Mouse (Mus musculus) neural tube, embryonic 11.5 days (tissue): ENCODE data around the gene Sytl1. TPM values are rescaled to one million over a fixed set of nuclear protein-coding genes. Genes with fewer than 3 reads are reported as not detected.

Experiments
- ATAC-seq: fragments of 200-750 bp; cut with Nextera tagmentation; 2 replicates; pipeline ENCODE4 v1.8.0; 2017; ENCODE audit warnings: moderate number of reproducible peaks, mild to moderate bottlenecking, moderate TSS enrichment, moderate library complexity; ENCODE audit not compliant: insufficient read depth, low FRiP score, low TSS enrichment
- DNase-seq: peaks from one replicate; pipeline ENCODE4 v3.0.0-alpha.2; 2015; ENCODE audit warnings: low spot score
- H3K27ac ChIP-seq: fragments of 300-500 bp; sonication (generic); 2 replicates; pipeline ENCODE4 v1.5.1; 2014; ENCODE audit warnings: low read depth, mild to moderate bottlenecking, low read length
- H3K27me3 ChIP-seq: fragments of 300-500 bp; sonication (generic); 2 replicates; pipeline ENCODE4 v1.6.1; 2014; ENCODE audit warnings: mild to moderate bottlenecking, low read length, mixed read lengths; ENCODE audit not compliant: control insufficient read depth, insufficient read depth
- H3K36me3 ChIP-seq: fragments of 300-500 bp; sonication (generic); 2 replicates; pipeline ENCODE4 v1.6.1; 2014; ENCODE audit warnings: mild to moderate bottlenecking, low read length, moderate library complexity, mixed read lengths; ENCODE audit not compliant: control insufficient read depth, insufficient read depth
- H3K4me1 ChIP-seq: fragments of 300-500 bp; sonication (generic); 2 replicates; pipeline ENCODE4 v1.6.1; 2014; ENCODE audit warnings: low read length, mixed read lengths; ENCODE audit not compliant: control insufficient read depth, insufficient read depth
- H3K4me2 ChIP-seq: fragments of 300-500 bp; sonication (generic); 2 replicates; pipeline ENCODE4 v1.6.1; 2014; ENCODE audit warnings: low read depth, mild to moderate bottlenecking, moderate library complexity
- H3K4me3 ChIP-seq: fragments of 300-500 bp; sonication (generic); 2 replicates; pipeline ENCODE4 v1.5.1; 2014; ENCODE audit warnings: low read depth, low read length
- H3K9ac ChIP-seq: fragments of 300-500 bp; sonication (generic); 2 replicates; pipeline ENCODE4 v1.6.1; 2014; ENCODE audit warnings: mild to moderate bottlenecking, low read length
- H3K9me3 ChIP-seq: fragments of 300-500 bp; sonication (generic); 2 replicates; pipeline ENCODE4 v1.6.1; 2016; ENCODE audit warnings: low read length; ENCODE audit not compliant: control insufficient read depth
- WGBS: fragments of 180-500 bp; shearing (Covaris S2); extraction: QIAGEN DNeasy Blood & Tissue Kit; methylation state at CpG from one replicate; pipeline ENCODE4 v1.1.7; 2014; 5-methylcytosine and 5-hydroxymethylcytosine counted together
- polyA plus RNA-seq: library from polyadenylated mRNA; unstranded; fragments of >200 nt; fragmentation: Nextera tagmentation; extraction: Ambion mirVana; gene quantifications from 2 replicates; pipeline ENCODE4 v1.2.1, GENCODE M21; 2014

Gene Sytl1
- polyA plus RNA-seq, 1 experiment from 2014 or later, result 1.2 TPM

DNA sequence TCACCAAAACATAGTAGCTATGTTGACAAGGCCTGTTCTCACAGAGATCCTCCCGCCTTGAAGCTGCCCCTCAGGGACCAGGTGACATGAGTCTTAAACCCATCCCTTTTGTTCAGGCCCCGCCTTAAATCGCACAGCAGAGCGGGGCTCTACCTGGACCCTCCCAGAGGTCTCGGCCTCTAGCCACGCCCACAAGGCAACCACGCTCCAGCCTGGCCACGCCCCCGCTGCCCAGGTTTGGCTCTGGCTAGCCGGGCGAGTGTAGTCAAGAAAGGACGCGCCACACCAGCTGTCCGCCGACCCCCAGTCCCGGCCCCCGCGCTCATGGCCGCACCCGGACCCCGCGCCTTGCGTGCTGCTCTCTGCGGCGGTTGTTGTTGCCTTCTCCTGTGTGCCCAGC is 42.3 kb downstream of the Sytl1 start:
- Histone ChIP-seq H3K4me1 (no peaks in the 10 kb centered on the region), H3K27ac (no peak overlapping the region), H3K4me2 (peak overlapping the region; percentile 40), H3K27me3 (peaks cover 11% of the 10 kb centered on the region; the same call in 1 of the 2 replicates), H3K9me3 (no peaks in the 10 kb centered on the region), H3K36me3 (no peaks in the 10 kb centered on the region), H3K4me3 (peak overlapping the region; percentile 21; the same call in 1 of the 2 replicates), H3K9ac (0 out of 2 replicates have a peak overlapping the region, but pooled peaks have one; percentile 5)
- ATAC-seq, result no peak
- no peak for DNase-seq
- 1% methylated on average over 25 of the region's 25 CpGs for WGBS

DNA sequence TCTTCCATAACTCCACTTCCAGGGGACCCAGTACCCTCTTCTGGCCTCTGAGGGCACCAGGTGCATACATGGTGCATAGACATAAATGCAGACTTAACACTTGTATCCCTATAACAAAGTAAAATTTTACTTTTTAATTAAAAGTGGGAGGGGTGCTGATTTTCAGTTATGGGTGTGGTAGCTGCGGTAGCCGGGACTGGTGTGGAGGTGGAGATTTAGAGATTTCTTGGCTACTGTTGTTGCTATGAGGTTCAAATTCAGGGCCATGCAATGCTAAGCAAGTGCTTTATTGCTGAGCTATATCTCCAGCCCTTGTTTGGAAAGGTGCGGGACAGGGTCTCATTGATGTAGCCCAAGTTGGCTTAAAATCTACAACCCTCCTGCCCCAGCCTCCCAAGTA is 44.2 kb downstream of the Sytl1 start:
- Histone ChIP-seq H3K9me3 (no peaks in the 10 kb centered on the region), H3K27ac (no peak overlapping the region), H3K36me3 (no peaks in the 10 kb centered on the region), H3K9ac (no peak overlapping the region), H3K4me1 (no peaks in the 10 kb centered on the region), H3K4me3 (no peak overlapping the region), H3K4me2 (no peak overlapping the region), H3K27me3 (peaks cover 15% of the 10 kb centered on the region; the same call in 1 of the 2 replicates)
- no peak for DNase-seq
- 94% methylated on average over 3 of the region's 3 CpGs for WGBS
- no peak for ATAC-seq

GRCm38 (mm10) chr4:133217641-133218040 is 45.3 kb downstream of the Sytl1 start:
- no peak overlapping the region for H3K9ac ChIP-seq
- 0 out of 2 replicates have a peak, but pooled peaks cover 5% of the 10 kb centered on the region for H3K4me1 ChIP-seq
- under 1% methylated on average over 5 of the region's 5 CpGs for WGBS
- no peak overlapping the region for H3K4me3 ChIP-seq
- ATAC-seq, result no peak
- H3K27me3 ChIP-seq, result peaks cover 19% of the 10 kb centered on the region
- H3K9me3 ChIP-seq, result no peaks in the 10 kb centered on the region
- no peaks in the 10 kb centered on the region for H3K36me3 ChIP-seq
- H3K4me2 ChIP-seq, result no peak overlapping the region
- H3K27ac ChIP-seq, result no peak overlapping the region
- DNase-seq, result peak; percentile 76

DNA sequence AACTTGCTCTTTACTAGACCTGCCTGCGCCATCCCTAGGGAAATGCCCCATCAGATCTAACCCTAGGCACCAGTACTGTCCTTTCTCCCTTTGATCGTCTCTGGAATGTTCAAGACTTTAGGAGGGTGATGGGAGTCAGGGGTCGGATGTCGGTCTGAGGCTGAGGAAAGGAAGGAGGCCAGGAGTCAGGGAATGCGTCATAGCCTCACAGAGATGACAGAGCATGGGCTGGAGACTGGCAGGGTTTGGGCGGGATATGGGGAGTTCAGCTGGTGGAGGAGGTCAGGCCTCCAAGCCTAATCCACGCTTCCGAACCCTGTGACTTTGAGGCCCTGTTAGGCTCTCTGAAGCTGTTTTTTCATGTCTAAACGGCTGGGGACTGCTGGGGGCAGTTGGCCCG is 49.3 kb downstream of the Sytl1 start:
- Histone ChIP-seq H3K9ac (no peak overlapping the region), H3K4me1 (peaks cover 11% of the 10 kb centered on the region), H3K27me3 (peaks cover 25% of the 10 kb centered on the region), H3K9me3 (no peaks in the 10 kb centered on the region), H3K36me3 (no peaks in the 10 kb centered on the region), H3K27ac (no peak overlapping the region), H3K4me3 (no peak overlapping the region), H3K4me2 (peak overlapping the region; percentile 99; the same call in 1 of the 2 replicates)
- WGBS, result 5% methylated on average over 10 of the region's 10 CpGs
- DNase-seq (no peak), ATAC-seq (no peak)

GRCm38 (mm10) chr4:133213268-133213590 is 49.7 kb downstream of the Sytl1 start:
- ATAC-seq, result no peak; the same call in 1 of the 2 replicates
- Histone ChIP-seq H3K4me3 (0 out of 2 replicates have a peak overlapping the region, but pooled peaks have one; percentile 1), H3K9ac (no peak overlapping the region), H3K36me3 (no peaks in the 10 kb centered on the region), H3K9me3 (no peaks in the 10 kb centered on the region), H3K27ac (no peak overlapping the region), H3K4me1 (peaks cover 11% of the 10 kb centered on the region), H3K4me2 (peak overlapping the region; percentile 99; the same call in 1 of the 2 replicates), H3K27me3 (peaks cover 25% of the 10 kb centered on the region)
- DNase-seq, result no peak
- 3% methylated on average over 8 of the region's 9 CpGs for WGBS

- H3K9ac ChIP-seq, result peak overlapping the region; percentile 39
- no peak overlapping the region for H3K27ac ChIP-seq
- DNase-seq, result peak; percentile 88
- peak; percentile 89 for ATAC-seq
- no peaks in the 10 kb centered on the region for H3K36me3 ChIP-seq
- no peaks in the 10 kb centered on the region for H3K9me3 ChIP-seq
- H3K4me1 ChIP-seq, result peaks cover 11% of the 10 kb centered on the region
- peak overlapping the region; percentile 75 for H3K4me3 ChIP-seq
- 1% methylated on average over 44 of the region's 44 CpGs for WGBS
- peaks cover 25% of the 10 kb centered on the region for H3K27me3 ChIP-seq
- peak overlapping the region; percentile 99 for H3K4me2 ChIP-seq
Measured at GRCm38 (mm10) chr4:133212562-133213267, 50.2 kb downstream of the Sytl1 start.

GRCm38 (mm10) chr4:133211751-133212561 is 51.0 kb downstream of the Sytl1 start, which contains the start of the genes Cd164l2 and Gpr3:
Gene Cd164l2, plus strand, starts transcription at chr4:133212131.
Gene Gpr3, minus strand, starts transcription at chr4:133212536.
- H3K36me3 ChIP-seq, result no peaks in the 10 kb centered on the region
- H3K4me1 ChIP-seq, result peaks cover 11% of the 10 kb centered on the region
- 2% methylated on average over 52 of the region's 52 CpGs for WGBS
- peak within 1 kb of the TSS; percentile 99 for H3K4me2 ChIP-seq
- H3K9me3 ChIP-seq, result no peaks in the 10 kb centered on the region
- ATAC-seq, result peak; percentile 73; the same call in 1 of the 2 replicates
- H3K27me3 ChIP-seq, result peaks cover 25% of the 10 kb centered on the region
- no peak for DNase-seq
- H3K27ac ChIP-seq, result no peak within 1 kb of the TSS
- H3K4me3 ChIP-seq, result peak within 1 kb of the TSS; percentile 75
- H3K9ac ChIP-seq, result peak within 1 kb of the TSS; percentile 39

DNA sequence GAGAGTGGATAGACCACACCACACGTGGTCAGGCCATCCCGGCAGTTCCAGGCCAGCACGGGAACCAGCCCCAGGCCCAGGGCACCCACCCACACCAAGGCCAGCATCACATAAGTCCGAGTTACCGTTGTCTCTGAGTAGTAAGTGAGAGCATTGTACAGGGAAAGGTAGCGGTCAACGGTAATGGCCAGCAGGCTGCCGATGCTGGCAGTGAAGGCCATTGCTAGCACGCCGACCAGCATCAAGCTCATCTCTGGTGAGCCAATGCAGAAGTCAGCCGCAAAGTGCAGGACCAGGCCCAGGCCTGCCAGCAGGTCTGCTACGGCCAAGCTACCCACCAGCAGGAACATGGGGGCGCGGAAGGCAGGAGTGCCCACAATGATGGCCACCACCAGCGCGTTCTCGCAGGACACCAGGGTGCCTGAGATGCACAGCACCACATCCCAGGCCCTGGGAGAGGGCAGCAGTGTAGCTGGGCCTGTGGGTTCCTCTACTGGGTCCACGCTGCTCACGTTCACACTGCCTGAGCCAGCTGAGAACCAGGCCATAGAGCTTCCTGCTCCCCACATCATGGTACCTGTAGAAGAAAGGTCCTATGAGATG is 52.0 kb downstream of the Sytl1 start:
- no peak for DNase-seq
- no peaks in the 10 kb centered on the region for H3K36me3 ChIP-seq
- H3K27ac ChIP-seq, result no peak overlapping the region
- ATAC-seq, result no peak
- no peak overlapping the region for H3K4me3 ChIP-seq
- no peaks in the 10 kb centered on the region for H3K9me3 ChIP-seq
- H3K4me2 ChIP-seq, result no peak overlapping the region
- 92% methylated on average over 19 of the region's 19 CpGs for WGBS
- H3K4me1 ChIP-seq, result peaks cover 11% of the 10 kb centered on the region
- H3K27me3 ChIP-seq, result peaks cover 25% of the 10 kb centered on the region
- no peak overlapping the region for H3K9ac ChIP-seq
